Mouse (Mus musculus) kidney, adult 8-10 months (tissue): Measurements from ENCODE around the gene Sertad2.

Experiments used
- DNase-seq, 2 experiments: peaks; one replicate each; pipeline ENCODE4 v3.0.0; 2022

Sertad2 gene

DNA sequence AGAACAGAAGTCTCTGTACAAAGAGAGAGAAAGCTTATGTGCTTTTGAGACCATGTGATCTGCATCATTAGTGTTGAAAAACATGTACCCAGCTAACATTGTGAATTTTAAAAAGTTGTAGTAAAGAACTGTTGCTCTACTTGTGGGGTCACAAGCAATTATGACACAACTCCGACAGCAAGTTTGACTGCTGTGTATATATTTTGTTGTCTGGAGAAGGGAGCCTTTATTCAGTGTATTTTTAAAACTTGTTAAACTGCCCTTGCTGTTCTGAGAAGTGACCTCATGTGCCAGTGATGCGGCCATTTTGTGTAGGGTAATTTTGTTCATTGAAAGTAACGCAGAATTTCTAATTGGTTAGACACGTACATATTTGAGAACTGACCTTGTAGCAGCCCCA is 61.1 kb downstream of the Sertad2 start:
- no peak for DNase-seq

GRCm38 (mm10) chr11:20605613-20606012 is 62.6 kb downstream of the Sertad2 start:
- DNase-seq, result no peak

GRCm38 (mm10) chr11:20608442-20608841 is 65.4 kb downstream of the Sertad2 start:
- no peak for DNase-seq

DNA sequence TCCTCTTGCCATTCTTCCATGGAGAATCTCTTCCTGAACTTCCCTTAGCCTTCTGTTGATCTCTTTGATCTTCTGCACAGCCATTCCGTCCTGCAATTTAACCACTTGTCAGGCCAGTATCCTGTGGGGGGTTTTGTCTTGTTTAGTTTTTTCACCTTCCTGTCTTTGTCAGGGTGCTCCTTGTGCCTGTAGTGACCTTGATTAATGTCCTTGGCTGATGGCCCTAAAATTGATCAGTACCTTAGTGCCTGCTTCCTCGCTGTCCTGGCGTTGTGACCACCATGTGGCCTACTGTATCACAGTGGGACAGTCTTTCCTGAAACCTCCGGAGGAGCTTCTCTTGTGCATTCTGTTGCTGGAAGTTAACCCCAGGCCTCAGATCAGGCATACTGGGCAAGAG is 70.2 kb downstream of the Sertad2 start:
- no peak for DNase-seq

DNA sequence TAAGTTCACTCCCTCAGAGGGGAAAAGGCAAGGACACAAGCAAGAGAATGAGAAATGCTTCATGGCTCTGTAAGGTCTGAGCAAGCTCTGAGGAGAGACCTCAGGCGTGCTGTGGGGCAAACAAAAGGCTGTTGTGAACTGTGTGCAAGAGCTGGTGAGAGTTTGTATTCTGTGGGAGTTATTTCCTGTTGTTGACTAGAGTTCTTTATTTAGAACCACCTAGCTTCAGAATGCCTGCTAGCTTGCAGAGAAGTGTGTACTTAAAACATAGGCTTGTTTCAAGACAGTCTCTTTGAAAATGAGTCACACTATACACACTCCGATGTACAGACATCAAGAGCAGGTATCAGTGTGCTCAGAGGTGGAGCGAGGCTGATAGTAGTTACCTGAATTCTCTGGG is 73.0 kb downstream of the Sertad2 start:
- no peak for DNase-seq

- DNase-seq, result peak; percentile 37 to 54
Measured at GRCm38 (mm10) chr11:20627146-20627545, 84.1 kb downstream of the Sertad2 start.

DNA sequence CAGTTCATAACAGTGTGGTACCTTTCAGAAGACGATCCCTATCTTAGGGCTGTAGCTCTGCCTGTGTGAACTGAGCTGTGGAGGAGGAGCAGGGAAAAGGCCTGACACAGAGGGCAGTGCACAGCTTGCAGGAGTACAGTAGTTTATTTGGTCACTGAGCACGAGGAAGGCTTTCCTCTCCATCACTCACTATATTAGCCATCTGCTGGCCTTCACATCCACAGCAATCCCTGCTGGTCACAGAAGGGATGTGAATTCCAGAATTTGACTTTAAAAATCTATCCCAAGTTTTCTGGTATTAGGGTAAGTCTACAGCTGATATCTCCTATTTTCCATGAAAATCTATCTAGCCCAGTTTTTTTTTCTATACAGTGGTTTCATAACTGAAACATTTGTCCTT is 85.2 kb downstream of the Sertad2 start:
- no peak for DNase-seq

GRCm38 (mm10) chr11:20629700-20630099 is 86.6 kb downstream of the Sertad2 start:
- no peak for DNase-seq

- DNase-seq, result peak; percentile 97 to 99
Measured at GRCm38 (mm10) chr11:20631026-20631940, 88.2 kb downstream of the Sertad2 start.

DNA sequence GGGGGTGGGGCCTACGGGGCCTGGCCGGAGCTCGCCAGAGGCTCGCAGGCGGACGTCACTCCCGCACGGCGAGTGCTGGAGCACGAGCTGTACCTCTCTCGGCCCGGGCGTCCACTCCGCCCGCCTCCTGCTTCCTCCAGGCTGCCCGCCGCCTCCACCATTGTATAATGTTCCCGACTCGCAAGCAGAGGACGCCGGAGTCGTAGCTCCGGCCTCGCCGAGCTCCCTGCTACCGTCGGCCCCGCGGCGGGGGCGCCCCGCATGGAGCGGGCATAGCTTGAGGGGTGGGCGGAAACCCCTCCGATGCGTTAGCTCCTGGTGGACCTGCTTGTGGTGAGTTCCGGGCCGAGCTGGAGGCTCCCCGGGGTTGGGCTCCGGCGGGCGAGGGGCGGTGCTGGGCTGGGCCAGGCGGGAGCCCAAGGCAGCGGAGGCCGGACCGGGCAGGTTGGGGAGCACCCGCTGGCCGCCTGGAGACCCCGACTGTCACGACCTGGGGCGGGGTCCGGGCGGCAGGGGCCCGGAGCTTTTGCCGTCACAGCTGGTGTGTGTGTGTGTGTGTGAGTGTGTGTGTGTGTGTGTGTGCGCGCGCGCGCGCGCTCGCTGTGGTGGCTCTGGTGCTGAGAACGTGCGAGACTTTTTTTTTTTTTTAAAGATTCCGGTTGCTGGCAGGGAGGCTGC is 89.0 kb downstream of the Sertad2 start:
- DNase-seq, result no peak

DNA sequence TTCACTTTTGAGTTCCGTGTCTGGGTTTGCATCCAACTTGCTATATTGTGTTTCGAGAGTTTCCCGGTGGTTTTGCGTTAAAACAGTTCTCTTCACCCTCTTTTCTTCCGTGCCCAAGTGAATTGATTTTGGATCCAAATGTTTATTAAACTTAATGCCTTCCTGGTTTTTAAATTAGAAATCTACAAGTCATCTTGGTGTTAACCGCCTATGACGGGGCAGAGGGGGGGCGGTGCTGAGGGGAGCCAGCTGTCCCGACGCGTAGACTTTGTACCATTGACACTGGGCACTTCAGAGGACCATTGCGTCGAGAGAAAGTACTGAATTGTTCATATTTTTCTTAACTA is 89.5 kb downstream of the Sertad2 start:
- DNase-seq, result peak; percentile 74

GRCm38 (mm10) chr11:20634543-20634942 is 91.5 kb downstream of the Sertad2 start:
- DNase-seq, result no peak

DNA sequence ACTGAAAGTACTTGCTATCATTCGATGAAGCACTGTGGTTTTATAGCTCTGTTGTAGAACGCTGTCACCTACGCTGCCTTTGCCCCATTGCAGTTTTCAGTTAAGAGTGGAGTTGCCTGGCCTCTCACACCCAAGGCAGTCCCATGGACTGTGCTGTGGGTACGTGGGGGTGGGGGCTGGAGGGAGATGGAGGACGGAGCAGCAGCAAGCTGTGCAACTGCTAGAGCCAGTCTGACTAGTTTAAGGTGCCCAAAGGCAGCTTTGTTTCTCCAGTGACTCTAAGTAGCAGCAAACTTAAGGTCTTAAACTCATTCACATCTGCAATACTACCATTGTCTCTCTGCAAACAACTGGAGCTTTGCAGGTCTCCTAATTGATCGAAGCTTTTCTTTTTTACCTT is 92.6 kb downstream of the Sertad2 start:
- DNase-seq, result peak in 1 of 2 experiments; percentile 25

DNA sequence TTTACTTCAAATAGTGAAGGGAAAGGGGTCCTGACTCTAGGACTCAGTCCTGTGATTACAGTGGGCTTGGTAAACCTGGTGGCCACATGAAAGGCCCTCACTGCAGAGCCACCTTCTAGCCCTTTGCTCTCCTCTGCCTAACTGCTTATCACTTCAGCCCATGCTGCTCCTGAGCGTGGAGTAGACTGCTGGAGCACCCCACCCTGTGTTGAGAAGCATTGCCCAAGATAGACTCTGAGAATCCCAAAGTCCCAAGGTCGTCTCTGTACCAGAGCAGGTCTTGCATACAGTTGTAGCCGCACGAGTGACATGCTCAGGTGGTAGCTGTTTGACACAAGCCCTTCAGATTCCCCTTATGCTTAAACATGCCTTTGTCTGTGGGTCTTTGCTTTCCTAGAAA is 93.1 kb downstream of the Sertad2 start:
- peak in 1 of 2 experiments; percentile 26 for DNase-seq

DNA sequence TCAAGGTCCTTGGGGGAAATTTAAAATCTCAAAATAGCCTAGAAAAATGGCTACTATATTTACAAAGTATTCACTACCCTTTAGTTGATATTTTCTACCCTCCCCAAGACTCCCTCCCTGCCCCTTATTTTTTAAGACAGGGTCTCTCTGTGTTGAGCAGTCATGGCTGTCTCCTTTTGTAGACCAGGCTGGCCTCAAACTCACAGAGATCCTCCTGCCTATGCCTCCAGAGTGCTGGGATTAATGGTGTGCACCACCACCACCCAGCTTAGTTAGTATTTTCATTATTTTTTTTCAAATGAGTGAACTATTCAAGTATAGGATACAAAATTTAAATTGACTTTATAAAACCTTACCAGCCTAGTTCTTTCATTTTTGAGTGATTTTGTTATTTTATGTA is 94.0 kb downstream of the Sertad2 start:
- no peak for DNase-seq

DNA sequence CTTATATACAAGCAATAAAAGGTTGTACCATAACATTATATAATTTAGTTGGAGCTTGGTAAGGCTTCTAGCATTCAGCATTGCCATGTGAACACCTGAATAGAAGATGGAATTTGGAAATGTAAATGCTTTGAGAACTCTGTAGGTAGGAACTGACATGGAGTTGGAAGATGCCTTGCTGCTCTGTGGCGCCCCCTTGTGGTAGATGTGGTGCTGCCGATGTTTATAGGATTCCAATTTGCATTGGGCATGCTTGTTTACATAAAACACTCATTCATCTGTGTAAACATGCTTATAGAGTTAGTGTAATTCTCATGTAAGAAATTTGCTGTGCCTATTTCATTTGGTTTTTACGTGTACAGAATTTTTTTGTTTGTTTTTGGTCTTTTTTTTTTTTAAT is 95.8 kb downstream of the Sertad2 start:
- DNase-seq, result peak; percentile 59 to 76

DNA sequence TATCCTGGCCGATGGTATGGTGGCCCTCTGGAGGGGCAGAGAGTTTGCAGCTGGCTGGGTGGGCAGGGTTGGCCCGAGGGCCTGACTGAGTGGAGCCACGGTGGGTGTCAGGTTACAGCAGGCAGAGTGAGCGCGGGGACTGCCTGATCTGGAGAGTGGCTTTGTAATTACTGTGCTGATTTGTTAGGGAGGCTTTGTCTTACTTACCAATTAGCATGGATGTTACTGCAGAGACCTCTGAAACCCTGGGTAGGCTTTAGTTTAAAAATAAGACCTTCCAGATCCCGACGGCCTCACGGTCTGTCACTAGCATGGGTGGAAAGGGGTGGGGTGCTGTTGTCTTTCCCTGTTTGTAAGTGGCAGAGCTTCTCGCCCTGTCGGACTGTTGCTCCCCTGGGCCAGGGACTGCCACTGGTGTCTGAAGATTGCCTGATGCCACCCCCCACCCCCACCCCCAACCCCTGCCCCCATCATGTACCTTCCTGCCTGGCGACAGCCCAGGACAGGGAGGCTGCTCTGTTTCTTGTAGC is 96.9 kb downstream of the Sertad2 start:
- DNase-seq, result no peak

DNA sequence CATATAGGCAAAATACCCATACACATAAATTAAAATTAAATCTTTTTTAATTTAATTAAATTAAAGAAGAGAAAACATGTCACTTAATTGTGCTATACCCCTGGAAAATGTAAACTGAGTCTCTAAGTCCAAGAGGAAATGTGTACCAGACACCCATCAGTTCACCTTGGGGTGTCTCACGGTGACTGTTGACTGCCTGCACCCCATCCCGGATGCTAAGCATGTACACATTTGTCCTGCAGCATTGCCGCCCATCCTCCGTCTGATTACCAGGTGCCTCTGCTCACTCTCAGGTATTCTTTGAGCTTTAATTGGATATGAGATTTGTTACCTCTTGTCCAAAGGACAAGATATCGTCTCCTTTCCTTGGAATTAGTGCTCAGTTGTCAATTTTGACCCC is 99.3 kb downstream of the Sertad2 start:
- DNase-seq, result no peak

DNA sequence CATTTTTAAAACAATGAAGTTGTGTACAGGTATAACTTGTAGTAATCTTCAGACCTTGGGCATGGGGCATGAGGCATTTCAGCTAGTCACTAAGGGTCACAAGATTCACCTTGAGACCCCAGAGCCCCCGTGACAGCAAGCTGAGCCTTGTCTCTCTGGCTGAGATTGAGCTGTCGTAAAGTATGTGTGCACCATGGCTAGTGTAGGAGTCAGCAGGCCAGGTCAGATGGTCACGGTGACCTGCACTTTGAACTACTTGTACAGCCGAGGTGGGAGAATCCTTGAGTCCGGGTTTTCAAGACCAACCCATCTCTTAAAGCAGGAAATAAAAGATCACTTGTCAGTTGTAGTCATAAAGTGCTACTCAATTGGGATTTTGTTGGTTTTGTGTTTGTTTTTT is 100.1 kb downstream of the Sertad2 start:
- peak in 1 of 2 experiments; percentile 30 for DNase-seq

DNA sequence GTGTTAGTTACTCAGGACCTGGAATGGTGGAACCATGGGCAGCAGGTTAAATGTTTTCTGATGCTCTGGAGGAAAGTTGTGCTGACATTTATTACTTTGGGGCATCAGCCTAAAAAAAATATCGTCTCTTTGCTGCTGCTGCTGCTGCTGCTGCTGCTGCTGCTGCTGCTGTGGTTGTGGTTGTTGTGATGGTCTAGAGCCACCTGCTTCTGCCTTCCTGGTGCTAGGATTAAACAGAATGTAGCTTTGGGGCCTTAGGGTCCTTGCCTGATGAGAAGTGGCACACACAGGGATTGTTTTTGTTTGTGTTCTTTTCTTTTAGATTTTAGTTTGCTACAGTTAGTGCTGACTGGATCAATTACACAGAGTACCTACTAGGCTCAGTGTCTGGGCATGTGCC is 101.1 kb downstream of the Sertad2 start:
- no peak for DNase-seq

GRCm38 (mm10) chr11:20644872-20645271 is 101.8 kb downstream of the Sertad2 start:
- no peak for DNase-seq

DNA sequence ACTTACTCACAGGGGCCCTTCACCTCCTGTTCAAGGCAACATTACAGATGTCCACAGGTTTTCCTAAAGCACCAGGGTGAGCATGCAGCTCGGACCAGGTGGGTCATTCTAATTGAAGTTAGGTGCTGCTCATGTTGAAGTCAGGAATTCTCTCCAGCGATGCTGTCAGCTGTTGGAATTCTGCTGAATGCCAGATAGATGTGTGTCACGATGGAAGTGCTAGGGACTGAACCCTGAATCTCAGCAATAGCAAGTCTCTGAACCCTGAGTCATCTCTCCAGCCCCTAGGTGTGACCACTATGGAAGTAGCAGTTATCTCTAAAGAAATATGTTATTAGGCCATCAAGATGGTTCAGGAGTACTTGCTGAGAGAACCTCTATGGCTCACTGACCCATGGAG is 102.5 kb downstream of the Sertad2 start:
- DNase-seq, result no peak

- DNase-seq, result no peak
Measured at GRCm38 (mm10) chr11:20646142-20646541, 103.1 kb downstream of the Sertad2 start.
